16 mouse cellular contexts compared by ENCODE assay signal in genomic region chr15:5152171-5152570, GRCm38 (mm10).
"Had no signal": no experiment of that assay in that cellular context is flagged by ENCODE, and none has a peak within 500 bp of the region (broad histone marks: within the 10 kb centered on the region; RNA-seq: fewer than 3 reads in every experiment).

No protein-coding gene starts in this region.

- H3K4me3 ChIP-seq: lung, embryonic 15.5 days; megakaryocyte, embryonic 14.5 days; midbrain, embryonic 13.5 days; midbrain, embryonic 15.5 days; neural tube, embryonic 12.5 days had no signal

- H3K9ac ChIP-seq: liver, postnatal 0 days; lung, embryonic 15.5 days; midbrain, embryonic 13.5 days; midbrain, embryonic 15.5 days; neural tube, embryonic 12.5 days had no signal

- H3K9me3 ChIP-seq: lung, embryonic 15.5 days; megakaryocyte, embryonic 14.5 days; midbrain, embryonic 13.5 days; midbrain, embryonic 15.5 days; neural tube, embryonic 12.5 days had no signal

- H3K27me3 ChIP-seq: lung, embryonic 15.5 days; megakaryocyte, embryonic 14.5 days; midbrain, embryonic 13.5 days; midbrain, embryonic 15.5 days; neural tube, embryonic 12.5 days had no signal

- DNase-seq: liver, postnatal 0 days; lung, adult 2 months; lung, postnatal 14 days; lung, postnatal 36 days; right cerebral cortex, postnatal 14 days; right cerebral cortex, postnatal 4 days; spleen, adult 18-20 months; thymus, adult 18-20 months; thymus, postnatal 14 days; thymus, postnatal 4 days had no signal

- H3K36me3 ChIP-seq: lung, embryonic 15.5 days; midbrain, embryonic 13.5 days; midbrain, embryonic 15.5 days; neural tube, embryonic 12.5 days had no signal

- H3K27ac ChIP-seq: lung, embryonic 15.5 days; macrophage; midbrain, embryonic 13.5 days; midbrain, embryonic 15.5 days; neural tube, embryonic 12.5 days had no signal
